Mouse (Mus musculus): ENCODE data around the gene Mov10l1. TPM values are rescaled to one million over a fixed set of nuclear protein-coding genes. Genes with fewer than 3 reads are reported as not detected.

The Mov10l1 gene
- polyA plus RNA-seq, 1 experiment from 2014 or later = not detected

- no peak overlapping the region for H3K4me2 ChIP-seq
- no peaks in the 10 kb centered on the region; the same call in 1 of the 2 replicates for H3K27me3 ChIP-seq
- no peaks in the 10 kb centered on the region for H3K36me3 ChIP-seq
- 88% methylated on average over 2 of the region's 2 CpGs for WGBS
- no peak overlapping the region for H3K9ac ChIP-seq (replicated peaks)
- no peaks in the 10 kb centered on the region for H3K4me1 ChIP-seq (replicated peaks)
- no peaks in the 10 kb centered on the region for H3K9me3 ChIP-seq
- no peak for ATAC-seq (ENCODE audit: insufficient number of reproducible peaks, insufficient read depth, low FRiP score, low TSS enrichment, low read depth)
- H3K4me3 ChIP-seq (replicated peaks) = no peak overlapping the region
- no peak overlapping the region for H3K27ac ChIP-seq
Observed at GRCm38 (mm10) chr15:88964070-88964578, 18.6 kb upstream of the Mov10l1 start.

DNA sequence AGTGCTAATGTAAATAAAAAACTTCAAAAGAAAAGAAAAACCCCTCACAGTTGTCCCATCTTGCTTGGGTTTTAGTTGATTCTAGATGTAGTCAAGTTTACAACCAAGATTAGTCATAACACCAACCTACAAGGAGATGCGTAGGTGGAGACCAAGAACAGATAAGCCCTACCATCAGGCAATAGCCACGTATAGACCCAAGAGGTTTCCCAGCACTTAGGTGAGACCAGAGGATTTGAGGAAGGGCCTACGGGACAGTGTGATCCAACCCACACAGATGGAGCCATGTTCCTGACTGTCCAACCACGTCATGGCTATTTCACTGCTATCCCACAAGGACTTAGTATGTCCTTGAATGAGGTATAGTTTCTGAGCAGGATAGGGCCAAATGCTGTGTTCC is 10.4 kb upstream of the Mov10l1 start:
- 85% methylated on average over 4 of the region's 4 CpGs for WGBS
- no peaks in the 10 kb centered on the region for H3K36me3 ChIP-seq
- no peaks in the 10 kb centered on the region for H3K27me3 ChIP-seq
- H3K4me1 ChIP-seq (replicated peaks) = no peaks in the 10 kb centered on the region
- H3K9me3 ChIP-seq = no peaks in the 10 kb centered on the region
- no peak for ATAC-seq (ENCODE audit: insufficient number of reproducible peaks, insufficient read depth, low FRiP score, low TSS enrichment, low read depth)
- H3K27ac ChIP-seq = no peak overlapping the region
- no peak overlapping the region for H3K4me3 ChIP-seq (replicated peaks)
- no peak overlapping the region for H3K9ac ChIP-seq (replicated peaks)
- H3K4me2 ChIP-seq = no peak overlapping the region

GRCm38 (mm10) chr15:88978281-88979137 is 4.2 kb upstream of the Mov10l1 start, which contains the start of gene Mlc1:
Gene Mlc1, minus strand, starts transcription at chr15:88979007.
- Histone ChIP-seq H3K27me3 (no peaks in the 10 kb centered on the region), H3K27ac (no peak within 1 kb of the TSS), H3K4me1 (replicated peaks) (no peaks in the 10 kb centered on the region), H3K4me2 (no peak within 1 kb of the TSS), H3K9ac (replicated peaks) (no peak within 1 kb of the TSS), H3K36me3 (no peaks in the 10 kb centered on the region), H3K9me3 (no peaks in the 10 kb centered on the region), H3K4me3 (replicated peaks) (no peak within 1 kb of the TSS)
- WGBS = 79% methylated on average over 10 of the region's 10 CpGs
- ATAC-seq (ENCODE audit: insufficient number of reproducible peaks, insufficient read depth, low FRiP score, low TSS enrichment, low read depth) = no peak

DNA sequence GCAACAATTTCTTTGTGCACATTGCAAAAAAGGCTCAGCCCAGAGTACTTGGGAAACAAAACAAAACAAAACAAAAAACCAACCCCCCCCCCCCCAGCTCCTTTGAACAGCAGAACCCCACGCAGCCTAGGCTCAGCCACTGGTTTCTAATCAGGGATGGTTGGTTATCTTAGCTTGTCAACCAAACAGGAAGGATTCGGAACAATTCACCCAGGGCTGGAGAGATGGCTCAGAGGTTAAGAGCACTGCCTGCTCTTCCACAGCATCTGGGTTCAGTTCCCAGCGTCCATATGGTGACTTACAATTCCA is 3.6 kb upstream of the Mov10l1 start:
- Histone ChIP-seq H3K27me3 (no peaks in the 10 kb centered on the region), H3K9me3 (no peaks in the 10 kb centered on the region), H3K9ac (replicated peaks) (no peak overlapping the region), H3K4me1 (replicated peaks) (no peaks in the 10 kb centered on the region), H3K4me3 (replicated peaks) (no peak overlapping the region), H3K4me2 (no peak overlapping the region), H3K27ac (no peak overlapping the region), H3K36me3 (no peaks in the 10 kb centered on the region)
- no peak for ATAC-seq (ENCODE audit: insufficient number of reproducible peaks, insufficient read depth, low FRiP score, low TSS enrichment, low read depth)
- WGBS = 76% methylated on average over 3 of the region's 3 CpGs

GRCm38 (mm10) chr15:88989236-88989635 is 6.5 kb downstream of the Mov10l1 start:
- no peak for ATAC-seq (ENCODE audit: insufficient number of reproducible peaks, insufficient read depth, low FRiP score, low TSS enrichment, low read depth)
- H3K4me3 ChIP-seq (replicated peaks) = no peak overlapping the region
- H3K4me1 ChIP-seq (replicated peaks) = no peaks in the 10 kb centered on the region
- no peaks in the 10 kb centered on the region for H3K36me3 ChIP-seq
- no peak overlapping the region for H3K4me2 ChIP-seq
- H3K9me3 ChIP-seq = no peaks in the 10 kb centered on the region
- no peak overlapping the region for H3K27ac ChIP-seq
- H3K9ac ChIP-seq (replicated peaks) = no peak overlapping the region
- 73% methylated on average over 2 of the region's 2 CpGs for WGBS
- H3K27me3 ChIP-seq = no peaks in the 10 kb centered on the region

DNA sequence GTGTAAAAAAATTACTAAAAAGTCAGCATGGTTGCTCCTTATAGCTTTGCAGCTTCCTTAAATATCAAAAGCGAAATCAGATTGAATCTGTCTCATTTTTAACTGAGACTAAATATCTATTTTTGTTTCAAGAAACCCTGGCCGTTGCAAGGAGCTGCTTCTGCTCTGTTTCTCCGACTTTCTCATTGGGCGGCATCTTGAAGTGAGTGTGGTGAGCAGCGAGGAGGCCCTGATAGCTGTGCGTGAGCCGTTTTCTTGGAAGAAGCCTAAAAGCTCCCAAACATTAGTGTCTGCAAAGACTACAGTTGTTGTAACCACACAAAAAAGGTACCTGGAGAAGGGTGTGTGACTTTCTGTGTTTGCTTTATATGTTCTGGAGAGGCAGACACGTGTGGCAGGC is 15.9 kb downstream of the Mov10l1 start:
- H3K9ac ChIP-seq (replicated peaks) = no peak overlapping the region
- no peaks in the 10 kb centered on the region for H3K36me3 ChIP-seq
- WGBS = 76% methylated on average over 8 of the region's 8 CpGs
- H3K27ac ChIP-seq = no peak overlapping the region
- H3K27me3 ChIP-seq = no peaks in the 10 kb centered on the region
- H3K4me2 ChIP-seq = no peak overlapping the region
- ATAC-seq (ENCODE audit: insufficient number of reproducible peaks, insufficient read depth, low FRiP score, low TSS enrichment, low read depth) = no peak
- H3K4me3 ChIP-seq (replicated peaks) = no peak overlapping the region
- no peaks in the 10 kb centered on the region for H3K9me3 ChIP-seq
- H3K4me1 ChIP-seq (replicated peaks) = no peaks in the 10 kb centered on the region

GRCm38 (mm10) chr15:88999124-88999523 is 16.4 kb downstream of the Mov10l1 start:
- Histone ChIP-seq H3K27me3 (no peaks in the 10 kb centered on the region), H3K4me3 (replicated peaks) (no peak overlapping the region), H3K9me3 (no peaks in the 10 kb centered on the region), H3K4me2 (no peak overlapping the region), H3K36me3 (no peaks in the 10 kb centered on the region), H3K4me1 (replicated peaks) (no peaks in the 10 kb centered on the region), H3K27ac (no peak overlapping the region), H3K9ac (replicated peaks) (no peak overlapping the region)
- 79% methylated on average over 2 of the region's 2 CpGs for WGBS
- ATAC-seq (ENCODE audit: insufficient number of reproducible peaks, insufficient read depth, low FRiP score, low TSS enrichment, low read depth) = no peak

DNA sequence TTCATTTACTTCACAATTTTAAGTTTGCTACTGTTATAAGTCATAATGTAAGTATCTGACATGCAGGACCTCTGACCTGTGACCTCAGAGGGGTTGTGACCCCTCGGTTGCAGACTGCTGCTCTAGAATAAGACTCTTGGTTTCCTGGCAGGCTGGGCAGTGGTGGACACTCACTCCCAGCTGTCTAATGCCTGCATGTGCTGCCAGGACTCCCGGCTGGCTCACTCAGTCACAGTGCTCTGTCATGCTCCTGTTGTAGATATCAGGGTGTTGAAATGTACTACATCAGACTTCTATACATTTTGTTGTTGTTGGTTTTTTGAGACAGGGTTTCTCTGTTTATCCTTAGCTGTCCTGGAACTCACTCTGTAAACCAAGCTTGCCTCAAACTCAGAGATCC is 17.7 kb downstream of the Mov10l1 start:
- Histone ChIP-seq H3K4me3 (replicated peaks) (no peak overlapping the region), H3K4me1 (replicated peaks) (no peaks in the 10 kb centered on the region), H3K36me3 (no peaks in the 10 kb centered on the region), H3K27ac (no peak overlapping the region), H3K4me2 (no peak overlapping the region), H3K27me3 (no peaks in the 10 kb centered on the region), H3K9me3 (no peaks in the 10 kb centered on the region), H3K9ac (replicated peaks) (no peak overlapping the region)
- 64% methylated on average over 2 of the region's 2 CpGs for WGBS
- no peak for ATAC-seq (ENCODE audit: insufficient number of reproducible peaks, insufficient read depth, low FRiP score, low TSS enrichment, low read depth)

DNA sequence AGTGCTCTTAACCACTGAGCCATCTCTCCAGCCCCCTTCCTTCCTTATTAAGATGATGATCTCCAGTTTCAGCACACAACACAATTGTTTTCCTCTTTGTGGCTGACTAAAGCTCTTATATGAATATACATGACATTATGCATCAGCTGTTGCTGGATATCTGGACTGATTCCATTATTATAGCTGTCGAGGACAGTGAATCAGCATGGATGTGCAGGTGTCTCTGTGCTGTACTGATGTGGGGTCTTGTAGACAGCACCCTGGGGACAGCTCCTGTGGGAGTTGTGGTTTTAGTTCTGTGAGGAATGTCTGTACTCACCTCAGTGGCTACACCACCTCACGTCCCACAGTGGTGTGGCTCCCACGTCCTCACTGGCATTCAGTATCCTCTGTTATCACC is 18.5 kb downstream of the Mov10l1 start:
- Histone ChIP-seq H3K9me3 (no peaks in the 10 kb centered on the region), H3K4me2 (no peak overlapping the region), H3K4me1 (replicated peaks) (no peaks in the 10 kb centered on the region), H3K4me3 (replicated peaks) (no peak overlapping the region), H3K36me3 (no peaks in the 10 kb centered on the region), H3K27ac (no peak overlapping the region), H3K27me3 (no peaks in the 10 kb centered on the region), H3K9ac (replicated peaks) (no peak overlapping the region)
- no peak for ATAC-seq (ENCODE audit: insufficient number of reproducible peaks, insufficient read depth, low FRiP score, low TSS enrichment, low read depth)
- 80% methylated on average over 3 of the region's 3 CpGs for WGBS

- H3K9ac ChIP-seq (replicated peaks) = no peak overlapping the region
- no peaks in the 10 kb centered on the region for H3K4me1 ChIP-seq (replicated peaks)
- H3K36me3 ChIP-seq = no peaks in the 10 kb centered on the region
- no peak for ATAC-seq (ENCODE audit: insufficient number of reproducible peaks, insufficient read depth, low FRiP score, low TSS enrichment, low read depth)
- H3K4me2 ChIP-seq = no peak overlapping the region
- no peaks in the 10 kb centered on the region for H3K9me3 ChIP-seq
- no peak overlapping the region for H3K27ac ChIP-seq
- no peak overlapping the region for H3K4me3 ChIP-seq (replicated peaks)
- H3K27me3 ChIP-seq = no peaks in the 10 kb centered on the region
- WGBS = 89% methylated on average over 7 of the region's 7 CpGs
Observed at GRCm38 (mm10) chr15:89007002-89007401, 24.3 kb downstream of the Mov10l1 start.

- 83% methylated on average over 5 of the region's 5 CpGs for WGBS
- H3K36me3 ChIP-seq = no peaks in the 10 kb centered on the region
- H3K27ac ChIP-seq = no peak overlapping the region
- ATAC-seq (ENCODE audit: insufficient number of reproducible peaks, insufficient read depth, low FRiP score, low TSS enrichment, low read depth) = no peak
- H3K9ac ChIP-seq (replicated peaks) = no peak overlapping the region
- H3K4me3 ChIP-seq (replicated peaks) = no peak overlapping the region
- H3K4me2 ChIP-seq = no peak overlapping the region
- no peaks in the 10 kb centered on the region for H3K27me3 ChIP-seq
- no peaks in the 10 kb centered on the region for H3K9me3 ChIP-seq
- H3K4me1 ChIP-seq (replicated peaks) = no peaks in the 10 kb centered on the region
Observed at GRCm38 (mm10) chr15:89007781-89008180, 25.1 kb downstream of the Mov10l1 start.

GRCm38 (mm10) chr15:89016722-89017121 is 34.0 kb downstream of the Mov10l1 start:
- 88% methylated on average over 3 of the region's 3 CpGs for WGBS
- Histone ChIP-seq H3K9me3 (no peaks in the 10 kb centered on the region), H3K9ac (replicated peaks) (no peak overlapping the region), H3K4me1 (replicated peaks) (no peaks in the 10 kb centered on the region), H3K27ac (no peak overlapping the region), H3K4me2 (no peak overlapping the region), H3K36me3 (no peaks in the 10 kb centered on the region), H3K27me3 (no peaks in the 10 kb centered on the region), H3K4me3 (replicated peaks) (no peak overlapping the region)
- no peak for ATAC-seq (ENCODE audit: insufficient number of reproducible peaks, insufficient read depth, low FRiP score, low TSS enrichment, low read depth)
